ENCODE assay signal across 8 mouse cellular contexts in genomic region chr2:148851116-148851906, GRCm38 (mm10). TPM values are rescaled to one million over a fixed set of nuclear protein-coding genes. Genes with fewer than 3 reads are reported as not detected.
A peak's percentile ranks its signal among the peaks of the same experiment; 100 is the strongest.
DNase-seq lines count a peak whose midpoint lies in the region; ATAC-seq lines count a peak whose summit lies in the region.

No protein-coding gene starts in this region.

- H3K4me2 ChIP-seq in intestine, embryonic 16.5 days (ENCODE audit: low read depth, low read length): peak overlapping the region; percentile 22; the same call in 1 of the 2 replicates

- H3K9me3 ChIP-seq in intestine, embryonic 16.5 days (ENCODE audit: control insufficient read depth, low read length): no peaks in the 10 kb centered on the region

- intact Hi-C loops in left cerebral cortex, postnatal 14 days (cut with DNase I): loop anchor here (1.0 to 5.0 kb wide), 2 partner anchors 51 to 306 kb away; no protein-coding TSS in a partner anchor

- peak; percentile 90 for ATAC-seq in granulocyte monocyte progenitor cell, adult 5-6 weeks (replicated peaks; ENCODE audit: poor library complexity, severe bottlenecking)
- ATAC-seq in intestine, embryonic 16.5 days: peak; percentile 74

- 46% methylated on average over 8 of the region's 8 CpGs for WGBS in intestine, embryonic 16.5 days

- DNase-seq in adrenal gland, adult 8-10 months: peak; percentile 71
- DNase-seq in embryo, embryonic 9.5 days (ENCODE audit: extremely low spot score): peak; percentile 65
- DNase-seq in left cerebral cortex, postnatal 14 days (ENCODE audit: low spot score in 2 of 2): peak; percentile 88 to 89
- peak; percentile 71 for DNase-seq in mesoderm, embryonic 11.5 days (ENCODE audit: low read depth, low spot score)
- DNase-seq in right cerebral cortex, postnatal 25 days: peak; percentile 69
- DNase-seq in yolk sac, embryonic 10.5 days (ENCODE audit: low spot score): peak; percentile 54

- H3K27me3 ChIP-seq in intestine, embryonic 16.5 days (replicated peaks; ENCODE audit: control insufficient read depth, insufficient read depth, low read length): peaks cover under 1% of the 10 kb centered on the region; the same call in 1 of the 2 replicates

- H3K4me1 ChIP-seq in intestine, embryonic 16.5 days (ENCODE audit: control insufficient read depth, insufficient read depth, low read length): no peaks in the 10 kb centered on the region

- no peak overlapping the region for H3K27ac ChIP-seq in intestine, embryonic 16.5 days (ENCODE audit: low read length)

- H3K36me3 ChIP-seq in intestine, embryonic 16.5 days (ENCODE audit: control insufficient read depth, insufficient read depth, low read length): no peaks in the 10 kb centered on the region

- no peak overlapping the region for H3K9ac ChIP-seq in intestine, embryonic 16.5 days (ENCODE audit: low read depth, low read length)

- no peak overlapping the region for H3K4me3 ChIP-seq in intestine, embryonic 16.5 days (ENCODE audit: low read length)

RNA-seq across cellular contexts. Expression of gene 9230104L09Rik, which starts 13.5 kb away (rescaled TPM):
- total RNA-seq in adrenal gland, adult 8-10 months (2022): not detected
- total RNA-seq in granulocyte monocyte progenitor cell, adult 5-6 weeks (2014; fragmentation: Nextera tagmentation): not detected in 2 replicates
- not detected in 2 replicates for total RNA-seq in granulocyte monocyte progenitor cell, adult 5-6 weeks (2017)
- not detected in 2 replicates for polyA plus RNA-seq in intestine, embryonic 16.5 days (2015; fragmentation: Nextera tagmentation; extraction: Ambion mirVana)
- not detected for total RNA-seq in left cerebral cortex, postnatal 14 days (2021)

RNA-seq across cellular contexts. Expression of gene Cst9, which starts 16.4 kb away (rescaled TPM):
- total RNA-seq in adrenal gland, adult 8-10 months (2022): not detected
- total RNA-seq in granulocyte monocyte progenitor cell, adult 5-6 weeks (2014; fragmentation: Nextera tagmentation): not detected in 2 replicates
- total RNA-seq in granulocyte monocyte progenitor cell, adult 5-6 weeks (2017): not detected in 2 replicates
- not detected in 2 replicates for polyA plus RNA-seq in intestine, embryonic 16.5 days (2015; fragmentation: Nextera tagmentation; extraction: Ambion mirVana)
- not detected for total RNA-seq in left cerebral cortex, postnatal 14 days (2021)

RNA-seq across cellular contexts. Expression of gene Cst3, which starts 24.2 kb away (rescaled TPM):
- 1,000 to 10,000 TPM in 1 of 4 experiments, 100 to 1,000 TPM in 3; 786 to 1,002 (median 918) TPM for total RNA-seq in adrenal gland, adult 8-10 months (2022)
- 362 and 448 TPM in 2 replicates for total RNA-seq in granulocyte monocyte progenitor cell, adult 5-6 weeks (2014; fragmentation: Nextera tagmentation)
- total RNA-seq in granulocyte monocyte progenitor cell, adult 5-6 weeks (2017): 432 and 469 TPM in 2 replicates
- 337 and 360 TPM in 2 replicates for polyA plus RNA-seq in intestine, embryonic 16.5 days (2015; fragmentation: Nextera tagmentation; extraction: Ambion mirVana)
- 1,000 to 10,000 TPM; 1,971 to 2,132 TPM for total RNA-seq in left cerebral cortex, postnatal 14 days (2021)

RNA-seq across cellular contexts. Expression of gene Cst13, which starts 31.4 kb away (rescaled TPM):
- total RNA-seq in adrenal gland, adult 8-10 months (2022): under 1 TPM in 1 of 4 experiments, not detected in 3; 0.32 TPM
- total RNA-seq in granulocyte monocyte progenitor cell, adult 5-6 weeks (2014; fragmentation: Nextera tagmentation): not detected in 2 replicates
- not detected in 2 replicates for total RNA-seq in granulocyte monocyte progenitor cell, adult 5-6 weeks (2017)
- polyA plus RNA-seq in intestine, embryonic 16.5 days (2015; fragmentation: Nextera tagmentation; extraction: Ambion mirVana): not detected in 2 replicates
- total RNA-seq in left cerebral cortex, postnatal 14 days (2021): not detected

RNA-seq across cellular contexts. Expression of gene Cst8, which starts 52.7 kb away (rescaled TPM):
- total RNA-seq in adrenal gland, adult 8-10 months (2022): 10 to 100 TPM in 2 of 4 experiments, 1 to 10 TPM in 2; 3.0 to 76.8 (median 23.1) TPM
- not detected in 2 replicates for total RNA-seq in granulocyte monocyte progenitor cell, adult 5-6 weeks (2014; fragmentation: Nextera tagmentation)
- total RNA-seq in granulocyte monocyte progenitor cell, adult 5-6 weeks (2017): not detected in 2 replicates
- polyA plus RNA-seq in intestine, embryonic 16.5 days (2015; fragmentation: Nextera tagmentation; extraction: Ambion mirVana): 0.39 TPM in 1 of 2 replicates, not detected in the other
- total RNA-seq in left cerebral cortex, postnatal 14 days (2021): not detected
